Mouse (Mus musculus): ENCODE measurements around the gene Grb10. TPM values are rescaled to one million over a fixed set of nuclear protein-coding genes. Genes with fewer than 3 reads are reported as not detected.
A peak's percentile ranks its signal among the peaks of the same experiment; 100 is the strongest.

The Grb10 gene
- polyA plus RNA-seq, 1 experiment from 2014 or later = 654 TPM

GRCm38 (mm10) chr11:12025756-12026593, 12.5 kb downstream of the Grb10 start:
- Histone ChIP-seq H3K27ac (no peak overlapping the region), H3K4me3 (peak overlapping the region; percentile 42), H3K9me3 (peaks cover 17% of the 10 kb centered on the region), H3K27me3 (ENCODE audit: insufficient read depth, poor library complexity, severe bottlenecking) (peaks cover 95% of the 10 kb centered on the region), H3K4me1 (0 out of 2 replicates have a peak, but pooled peaks cover 8% of the 10 kb centered on the region), H3K36me3 (peaks cover 84% of the 10 kb centered on the region)
- WGBS = 71% methylated on average over 108 of the region's 108 CpGs
- DNase-seq (ENCODE audit: low spot score) = peak; percentile 85

GRCm38 (mm10) chr11:12025392-12025755, 13.1 kb downstream of the Grb10 start:
- H3K4me3 ChIP-seq = peak overlapping the region; percentile 42

GRCm38 (mm10) chr11:12023051-12023450, 15.4 kb downstream of the Grb10 start:
- WGBS = 50% methylated on average over 3 of the region's 3 CpGs
- peaks cover 94% of the 10 kb centered on the region for H3K27me3 ChIP-seq (ENCODE audit: insufficient read depth, poor library complexity, severe bottlenecking)
- H3K9me3 ChIP-seq = peaks cover 17% of the 10 kb centered on the region
- H3K4me1 ChIP-seq = 0 out of 2 replicates have a peak, but pooled peaks cover 14% of the 10 kb centered on the region
- H3K36me3 ChIP-seq = peaks cover 76% of the 10 kb centered on the region
- no peak overlapping the region for H3K4me3 ChIP-seq
- no peak for DNase-seq (ENCODE audit: low spot score)
- H3K27ac ChIP-seq = no peak overlapping the region

More at GRCm38 (mm10) chr11:12025392-12025755, 13.1 kb downstream of the Grb10 start:
- peaks cover 86% of the 10 kb centered on the region for H3K36me3 ChIP-seq
- peaks cover 17% of the 10 kb centered on the region for H3K9me3 ChIP-seq
- 0 out of 2 replicates have a peak, but pooled peaks cover 8% of the 10 kb centered on the region for H3K4me1 ChIP-seq
- no peak overlapping the region for H3K27ac ChIP-seq
- DNase-seq (ENCODE audit: low spot score) = no peak
- 58% methylated on average over 32 of the region's 32 CpGs for WGBS
- H3K27me3 ChIP-seq (ENCODE audit: insufficient read depth, poor library complexity, severe bottlenecking) = peaks cover 95% of the 10 kb centered on the region

GRCm38 (mm10) chr11:12019651-12020050, 18.8 kb downstream of the Grb10 start:
- H3K36me3 ChIP-seq = peaks cover 52% of the 10 kb centered on the region
- no peak for DNase-seq (ENCODE audit: low spot score)
- 0 out of 2 replicates have a peak, but pooled peaks cover 7% of the 10 kb centered on the region for H3K4me1 ChIP-seq
- no peak overlapping the region for H3K27ac ChIP-seq
- H3K27me3 ChIP-seq (ENCODE audit: insufficient read depth, poor library complexity, severe bottlenecking) = peaks cover 64% of the 10 kb centered on the region
- H3K4me3 ChIP-seq = no peak overlapping the region
- WGBS = 75% methylated on average over 1 of the region's 1 CpGs
- no peaks in the 10 kb centered on the region for H3K9me3 ChIP-seq

- 0 out of 2 replicates have a peak, but pooled peaks cover 7% of the 10 kb centered on the region for H3K4me1 ChIP-seq
- no peaks in the 10 kb centered on the region for H3K9me3 ChIP-seq
- no peak for DNase-seq (ENCODE audit: low spot score)
- peaks cover 52% of the 10 kb centered on the region for H3K36me3 ChIP-seq
- H3K27me3 ChIP-seq (ENCODE audit: insufficient read depth, poor library complexity, severe bottlenecking) = peaks cover 54% of the 10 kb centered on the region
- WGBS = 67% methylated on average over 4 of the region's 4 CpGs
- no peak overlapping the region for H3K4me3 ChIP-seq
- H3K27ac ChIP-seq = no peak overlapping the region
These were observed 19.9 kb downstream of the Grb10 start for GRCm38 (mm10) chr11:12018604-12019003.

GRCm38 (mm10) chr11:12010084-12010483, 28.4 kb downstream of the Grb10 start:
- Histone ChIP-seq H3K27me3 (ENCODE audit: insufficient read depth, poor library complexity, severe bottlenecking) (no peaks in the 10 kb centered on the region), H3K9me3 (no peaks in the 10 kb centered on the region), H3K4me3 (no peak overlapping the region), H3K36me3 (peaks cover 38% of the 10 kb centered on the region), H3K27ac (no peak overlapping the region), H3K4me1 (no peaks in the 10 kb centered on the region)
- 49% methylated on average over 3 of the region's 3 CpGs for WGBS
- DNase-seq (ENCODE audit: low spot score) = no peak

GRCm38 (mm10) chr11:12000293-12000910, 38.1 kb downstream of the Grb10 start:
- peaks cover 25% of the 10 kb centered on the region; the same call in 1 of the 2 replicates for H3K4me1 ChIP-seq
- no peaks in the 10 kb centered on the region for H3K27me3 ChIP-seq (ENCODE audit: insufficient read depth, poor library complexity, severe bottlenecking)
- H3K27ac ChIP-seq = no peak overlapping the region
- peak; percentile 63 for DNase-seq (ENCODE audit: low spot score)
- 76% methylated on average over 4 of the region's 4 CpGs for WGBS
- peaks cover 15% of the 10 kb centered on the region for H3K36me3 ChIP-seq
- H3K9me3 ChIP-seq = no peaks in the 10 kb centered on the region
- no peak overlapping the region for H3K4me3 ChIP-seq

GRCm38 (mm10) chr11:11998881-11999280, 39.6 kb downstream of the Grb10 start:
- no peaks in the 10 kb centered on the region for H3K27me3 ChIP-seq (ENCODE audit: insufficient read depth, poor library complexity, severe bottlenecking)
- peaks cover 35% of the 10 kb centered on the region; the same call in 1 of the 2 replicates for H3K4me1 ChIP-seq
- H3K36me3 ChIP-seq = peaks cover 17% of the 10 kb centered on the region
- H3K9me3 ChIP-seq = no peaks in the 10 kb centered on the region
- no peak overlapping the region for H3K27ac ChIP-seq
- no peak overlapping the region for H3K4me3 ChIP-seq
- WGBS = 74% methylated on average over 3 of the region's 3 CpGs
- peak; percentile 39 for DNase-seq (ENCODE audit: low spot score)

GRCm38 (mm10) chr11:11997045-11997444, 41.4 kb downstream of the Grb10 start:
- no peak overlapping the region for H3K4me3 ChIP-seq
- H3K27me3 ChIP-seq (ENCODE audit: insufficient read depth, poor library complexity, severe bottlenecking) = no peaks in the 10 kb centered on the region
- no peak overlapping the region for H3K27ac ChIP-seq
- 67% methylated on average over 1 of the region's 1 CpGs for WGBS
- DNase-seq (ENCODE audit: low spot score) = peak; percentile 63
- H3K36me3 ChIP-seq = peaks cover 13% of the 10 kb centered on the region
- H3K9me3 ChIP-seq = no peaks in the 10 kb centered on the region
- H3K4me1 ChIP-seq = peaks cover 41% of the 10 kb centered on the region; the same call in 1 of the 2 replicates

- H3K27ac ChIP-seq = no peak overlapping the region
- no peaks in the 10 kb centered on the region for H3K27me3 ChIP-seq (ENCODE audit: insufficient read depth, poor library complexity, severe bottlenecking)
- peaks cover 43% of the 10 kb centered on the region for H3K4me1 ChIP-seq
- H3K4me3 ChIP-seq = no peak overlapping the region
- no peaks in the 10 kb centered on the region for H3K9me3 ChIP-seq
- peaks cover 7% of the 10 kb centered on the region for H3K36me3 ChIP-seq
- WGBS = 96% methylated on average over 1 of the region's 1 CpGs
- no peak for DNase-seq (ENCODE audit: low spot score)
These were observed 43.1 kb downstream of the Grb10 start for GRCm38 (mm10) chr11:11995371-11995770.

GRCm38 (mm10) chr11:11993807-11994206, 44.7 kb downstream of the Grb10 start:
- H3K36me3 ChIP-seq = peaks cover 10% of the 10 kb centered on the region
- H3K9me3 ChIP-seq = no peaks in the 10 kb centered on the region
- H3K27ac ChIP-seq = no peak overlapping the region
- no peak overlapping the region for H3K4me3 ChIP-seq
- no peak for DNase-seq (ENCODE audit: low spot score)
- WGBS = 48% methylated on average over 5 of the region's 5 CpGs
- peaks cover 41% of the 10 kb centered on the region for H3K4me1 ChIP-seq
- no peaks in the 10 kb centered on the region for H3K27me3 ChIP-seq (ENCODE audit: insufficient read depth, poor library complexity, severe bottlenecking)

- Histone ChIP-seq H3K4me3 (no peak overlapping the region), H3K36me3 (peaks cover 10% of the 10 kb centered on the region), H3K9me3 (no peaks in the 10 kb centered on the region), H3K4me1 (peaks cover 38% of the 10 kb centered on the region), H3K27me3 (ENCODE audit: insufficient read depth, poor library complexity, severe bottlenecking) (no peaks in the 10 kb centered on the region), H3K27ac (no peak overlapping the region)
- 82% methylated on average over 2 of the region's 2 CpGs for WGBS
- no peak for DNase-seq (ENCODE audit: low spot score)
These were observed 45.3 kb downstream of the Grb10 start for GRCm38 (mm10) chr11:11993183-11993582.

- Histone ChIP-seq H3K27me3 (ENCODE audit: insufficient read depth, poor library complexity, severe bottlenecking) (no peaks in the 10 kb centered on the region), H3K36me3 (peaks cover 12% of the 10 kb centered on the region), H3K27ac (no peak overlapping the region), H3K9me3 (no peaks in the 10 kb centered on the region), H3K4me3 (no peak overlapping the region), H3K4me1 (peaks cover 22% of the 10 kb centered on the region)
- WGBS = 73% methylated on average over 4 of the region's 4 CpGs
- peak; percentile 41 for DNase-seq (ENCODE audit: low spot score)
These were observed 48.6 kb downstream of the Grb10 start for GRCm38 (mm10) chr11:11989850-11990249.

Data from heart, embryonic 10.5 days (tissue).